Mouse (Mus musculus) intestine, embryonic 14.5 days (tissue): ENCODE results near the gene Cfap97. TPM values are rescaled to one million over a fixed set of nuclear protein-coding genes. Genes with fewer than 3 reads are reported as not detected.
"Not testable (repeated sequence)": the region's sequence is repeated elsewhere in the genome, so short reads cannot be mapped to it uniquely, and the experiment has no call there.

Experiments used
- ATAC-seq: fragments of 200-750 bp; cut with Nextera tagmentation; replicated peaks from 2 replicates; pipeline ENCODE4 v1.8.0; 2017; ENCODE audit warnings: low read depth, moderate number of reproducible peaks, moderate TSS enrichment, moderate library complexity; ENCODE audit not compliant: low FRiP score, low TSS enrichment
- DNase-seq: peaks from one replicate; pipeline ENCODE4 v3.0.0-alpha.2; 2018; ENCODE audit warnings: low spot score
- H3K27ac ChIP-seq: fragments of 300-500 bp; sonication (generic); 2 replicates; pipeline ENCODE4 v1.5.1; 2014; ENCODE audit warnings: low read depth, mild to moderate bottlenecking, control low read depth
- H3K27me3 ChIP-seq: fragments of 300-500 bp; sonication (generic); replicated peaks from 2 replicates; pipeline ENCODE4 v1.6.1; 2014; ENCODE audit warnings: low read length, control low read depth; ENCODE audit not compliant: control insufficient read depth, insufficient read depth
- H3K36me3 ChIP-seq: fragments of 300-500 bp; sonication (generic); 2 replicates; pipeline ENCODE4 v1.6.1; 2014; ENCODE audit warnings: low read length, control low read depth; ENCODE audit not compliant: control insufficient read depth, insufficient read depth
- H3K4me1 ChIP-seq: fragments of 300-500 bp; sonication (generic); replicated peaks from 2 replicates; pipeline ENCODE4 v1.6.1; 2014; ENCODE audit warnings: low read length, control low read depth, mixed read lengths; ENCODE audit not compliant: control insufficient read depth, insufficient read depth
- H3K4me2 ChIP-seq: fragments of 300-500 bp; sonication (generic); 2 replicates; pipeline ENCODE4 v1.6.1; 2014; ENCODE audit warnings: low read length
- H3K4me3 ChIP-seq: fragments of 300-500 bp; sonication (generic); 2 replicates; pipeline ENCODE4 v1.5.1; 2014; ENCODE audit warnings: low read depth, low read length, control low read depth, mixed read lengths
- H3K9ac ChIP-seq: fragments of 300-500 bp; sonication (generic); 2 replicates; pipeline ENCODE4 v1.6.1; 2014; ENCODE audit warnings: mild to moderate bottlenecking, low read length
- H3K9me3 ChIP-seq: fragments of 300-500 bp; sonication (generic); 2 replicates; pipeline ENCODE4 v1.6.1; 2016; ENCODE audit warnings: low read length, control low read depth; ENCODE audit not compliant: control insufficient read depth
- WGBS: fragments of 180-500 bp; shearing (Covaris S2); extraction: QIAGEN DNeasy Blood & Tissue Kit; methylation state at CpG from one replicate; pipeline ENCODE4 v1.1.7; 2014; 5-methylcytosine and 5-hydroxymethylcytosine counted together
- polyA plus RNA-seq: library from polyadenylated mRNA; unstranded; fragments of >200 nt; fragmentation: Nextera tagmentation; extraction: Ambion mirVana; gene quantifications from 2 replicates; pipeline ENCODE4 v1.2.1, GENCODE M21; 2014

Cfap97 gene
- polyA plus RNA-seq, result 19.8 and 21.0 TPM in 2 replicates

GRCm38 (mm10) chr8:46151202-46152062, at the start of gene Cfap97:
TSS of gene Cfap97 (plus strand) at chr8:46151771.
- Histone ChIP-seq H3K4me3 (peak within 1 kb of the TSS; percentile 88), H3K27me3 (peaks cover 9% of the 10 kb centered on the region), H3K4me2 (peak within 1 kb of the TSS; percentile 82), H3K4me1 (no peaks in the 10 kb centered on the region; the same call in 1 of the 2 replicates), H3K36me3 (no peaks in the 10 kb centered on the region), H3K9me3 (no peaks in the 10 kb centered on the region), H3K9ac (peak within 1 kb of the TSS; percentile 77), H3K27ac (no peak within 1 kb of the TSS)
- ATAC-seq (peak; percentile 76), DNase-seq (peak; percentile 85)
- WGBS, result 1% methylated on average over 73 of the region's 75 CpGs

- WGBS, result 94% methylated on average over 11 of the region's 11 CpGs
- Histone ChIP-seq H3K27ac (no peak overlapping the region), H3K4me2 (no peak overlapping the region), H3K9me3 (0 out of 2 replicates have a peak, but pooled peaks cover 6% of the 10 kb centered on the region), H3K36me3 (peaks cover 10% of the 10 kb centered on the region), H3K9ac (no peak overlapping the region), H3K4me3 (no peak overlapping the region), H3K4me1 (no peaks in the 10 kb centered on the region), H3K27me3 (no peaks in the 10 kb centered on the region)
- DNase-seq, result no peak
- no peak for ATAC-seq
These were observed 48.1 kb upstream of the Cfap97 start for GRCm38 (mm10) chr8:46103434-46103833.

GRCm38 (mm10) chr8:46107690-46108089, 43.9 kb upstream of the Cfap97 start:
- H3K9me3 ChIP-seq, result no peaks in the 10 kb centered on the region
- H3K36me3 ChIP-seq, result peaks cover 3% of the 10 kb centered on the region; the same call in 1 of the 2 replicates
- ATAC-seq, result no peak
- no peak overlapping the region for H3K27ac ChIP-seq
- H3K4me2 ChIP-seq, result no peak overlapping the region
- no peak for DNase-seq
- no peak overlapping the region for H3K9ac ChIP-seq
- H3K27me3 ChIP-seq, result no peaks in the 10 kb centered on the region
- no peaks in the 10 kb centered on the region for H3K4me1 ChIP-seq
- no peak overlapping the region for H3K4me3 ChIP-seq

GRCm38 (mm10) chr8:46113421-46114170, 38.0 kb upstream of the Cfap97 start:
- H3K4me2 ChIP-seq, H3K9ac ChIP-seq, ATAC-seq, H3K9me3 ChIP-seq, H3K4me1 ChIP-seq, H3K36me3 ChIP-seq, DNase-seq, H3K27ac ChIP-seq, H3K4me3 ChIP-seq, H3K27me3 ChIP-seq: not testable (repeated sequence)

- DNase-seq (no peak), ATAC-seq (no peak)
- WGBS, result 83% methylated on average over 3 of the region's 3 CpGs
- no peak overlapping the region for H3K9ac ChIP-seq
- H3K4me2 ChIP-seq, result no peak overlapping the region
- no peaks in the 10 kb centered on the region for H3K9me3 ChIP-seq
- no peaks in the 10 kb centered on the region for H3K4me1 ChIP-seq
- no peak overlapping the region for H3K4me3 ChIP-seq
- H3K36me3 ChIP-seq, result no peaks in the 10 kb centered on the region
- no peak overlapping the region for H3K27ac ChIP-seq
- H3K27me3 ChIP-seq, result no peaks in the 10 kb centered on the region
These were observed 34.4 kb upstream of the Cfap97 start for GRCm38 (mm10) chr8:46117172-46117571.

GRCm38 (mm10) chr8:46119176-46119575, 32.4 kb upstream of the Cfap97 start:
- no peak for ATAC-seq
- Histone ChIP-seq H3K36me3 (no peaks in the 10 kb centered on the region), H3K27me3 (no peaks in the 10 kb centered on the region), H3K4me2 (no peak overlapping the region), H3K9me3 (no peaks in the 10 kb centered on the region), H3K4me1 (no peaks in the 10 kb centered on the region; the same call in 1 of the 2 replicates), H3K4me3 (no peak overlapping the region), H3K27ac (no peak overlapping the region), H3K9ac (no peak overlapping the region)
- no peak for DNase-seq
- 92% methylated on average over 3 of the region's 3 CpGs for WGBS

- Histone ChIP-seq H3K4me1 (no peaks in the 10 kb centered on the region; the same call in 1 of the 2 replicates), H3K27ac (no peak overlapping the region), H3K9me3 (no peaks in the 10 kb centered on the region), H3K4me2 (no peak overlapping the region), H3K27me3 (no peaks in the 10 kb centered on the region), H3K36me3 (no peaks in the 10 kb centered on the region), H3K4me3 (no peak overlapping the region), H3K9ac (no peak overlapping the region)
- no peak for DNase-seq
- ATAC-seq, result no peak
- WGBS, result 74% methylated on average over 2 of the region's 2 CpGs
These were observed 29.1 kb upstream of the Cfap97 start for GRCm38 (mm10) chr8:46122498-46122897.

GRCm38 (mm10) chr8:46130426-46130825, 21.1 kb upstream of the Cfap97 start:
- no peaks in the 10 kb centered on the region for H3K36me3 ChIP-seq
- H3K27ac ChIP-seq, result no peak overlapping the region
- H3K9ac ChIP-seq, result no peak overlapping the region
- DNase-seq, result no peak
- no peak overlapping the region for H3K4me2 ChIP-seq
- 63% methylated on average over 2 of the region's 2 CpGs for WGBS
- H3K27me3 ChIP-seq, result no peaks in the 10 kb centered on the region
- no peak for ATAC-seq
- no peak overlapping the region for H3K4me3 ChIP-seq
- H3K9me3 ChIP-seq, result no peaks in the 10 kb centered on the region
- H3K4me1 ChIP-seq, result no peaks in the 10 kb centered on the region
